Mouse (Mus musculus) brain, embryonic 18.5 days (tissue): ENCODE data around the gene Cpa4.

Experiments used
- DNase-seq: peaks from one replicate; pipeline ENCODE4 v3.0.0-alpha.2; 2012; ENCODE audit warnings: low read depth, low spot score

Gene Cpa4

DNA sequence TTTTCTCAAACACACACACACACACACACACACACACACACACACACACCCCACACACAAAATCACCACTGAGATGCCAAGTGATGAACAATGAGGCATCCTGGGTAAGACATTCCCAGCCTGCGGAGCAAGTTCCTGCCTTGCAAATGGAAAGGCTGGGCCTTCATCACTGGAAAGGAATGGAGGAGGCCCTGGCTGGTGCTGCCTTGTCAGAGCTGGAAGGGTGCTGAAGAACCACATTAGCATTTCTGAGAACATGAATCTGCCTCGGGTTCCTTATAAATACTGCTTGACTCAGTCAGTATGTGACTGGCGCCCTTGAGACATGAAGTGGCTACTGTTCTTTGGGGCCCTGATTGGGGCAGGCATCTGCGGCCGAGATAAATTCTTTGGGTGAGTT lies at the start of gene Cpa4:
Gene Cpa4 (plus strand): TSS at position 301 of the 400 bp plus-strand sequence.
- no peak for DNase-seq

DNA sequence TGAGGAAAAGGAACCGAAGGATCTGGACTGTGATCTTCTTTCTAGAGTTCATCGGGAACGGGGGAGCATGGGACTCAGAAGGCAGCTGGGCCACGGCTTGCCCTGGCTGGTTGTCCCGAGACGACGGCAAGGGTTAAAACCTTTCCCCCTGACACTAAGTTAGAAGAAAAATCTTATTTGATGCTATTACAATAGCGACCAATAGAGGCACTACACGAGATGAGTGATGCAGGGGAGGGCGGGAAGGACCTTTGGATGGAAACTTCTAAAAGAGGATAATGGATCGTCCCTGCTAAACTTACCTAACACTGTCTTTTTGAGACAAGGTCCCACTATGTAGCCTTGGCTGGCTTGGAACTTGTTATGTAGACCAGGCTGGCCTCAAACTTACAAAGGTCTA lies 47.8 kb upstream of the Cpa4 start:
- no peak for DNase-seq

DNA sequence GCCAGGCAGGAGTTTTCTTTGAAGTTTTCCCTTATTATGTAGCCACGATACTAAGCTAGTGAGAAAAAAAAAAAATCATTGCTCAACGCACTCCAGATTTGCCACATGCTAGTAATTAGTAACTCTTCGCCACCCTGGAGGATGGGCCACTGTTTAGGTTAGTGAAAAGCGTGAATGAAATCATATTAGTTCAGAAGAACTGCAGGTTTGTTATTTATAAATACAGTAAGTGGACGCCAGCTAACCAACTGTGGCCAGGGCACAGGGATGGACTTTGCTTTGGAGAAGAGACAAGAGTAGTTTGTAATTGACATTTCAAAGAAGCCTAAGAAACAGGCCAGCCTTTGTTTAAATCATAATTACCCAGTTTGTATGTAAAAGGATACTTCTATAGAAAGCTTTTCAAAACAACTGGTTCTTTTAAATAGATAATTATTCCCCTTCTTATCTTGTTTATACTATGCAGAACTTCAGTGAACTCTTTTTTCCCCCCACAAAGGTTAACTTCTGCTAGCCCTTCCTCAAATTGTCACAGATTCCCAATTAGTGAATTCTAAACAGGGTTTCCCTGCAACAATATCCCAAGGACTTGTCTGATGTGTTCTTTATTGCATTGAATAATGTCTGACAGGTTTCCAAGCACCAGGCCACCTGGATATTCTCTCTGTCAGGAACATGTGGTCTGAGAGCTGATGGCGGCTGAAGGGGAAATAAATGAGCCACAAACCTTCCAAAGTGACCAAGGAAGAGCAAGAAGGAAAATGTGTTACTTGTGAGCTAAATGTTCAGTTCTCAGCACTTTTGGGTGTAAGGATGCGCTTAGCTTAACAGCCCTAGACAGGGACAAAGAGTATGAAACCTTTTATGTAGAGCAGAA lies 42.5 kb upstream of the Cpa4 start:
- no peak for DNase-seq

DNA sequence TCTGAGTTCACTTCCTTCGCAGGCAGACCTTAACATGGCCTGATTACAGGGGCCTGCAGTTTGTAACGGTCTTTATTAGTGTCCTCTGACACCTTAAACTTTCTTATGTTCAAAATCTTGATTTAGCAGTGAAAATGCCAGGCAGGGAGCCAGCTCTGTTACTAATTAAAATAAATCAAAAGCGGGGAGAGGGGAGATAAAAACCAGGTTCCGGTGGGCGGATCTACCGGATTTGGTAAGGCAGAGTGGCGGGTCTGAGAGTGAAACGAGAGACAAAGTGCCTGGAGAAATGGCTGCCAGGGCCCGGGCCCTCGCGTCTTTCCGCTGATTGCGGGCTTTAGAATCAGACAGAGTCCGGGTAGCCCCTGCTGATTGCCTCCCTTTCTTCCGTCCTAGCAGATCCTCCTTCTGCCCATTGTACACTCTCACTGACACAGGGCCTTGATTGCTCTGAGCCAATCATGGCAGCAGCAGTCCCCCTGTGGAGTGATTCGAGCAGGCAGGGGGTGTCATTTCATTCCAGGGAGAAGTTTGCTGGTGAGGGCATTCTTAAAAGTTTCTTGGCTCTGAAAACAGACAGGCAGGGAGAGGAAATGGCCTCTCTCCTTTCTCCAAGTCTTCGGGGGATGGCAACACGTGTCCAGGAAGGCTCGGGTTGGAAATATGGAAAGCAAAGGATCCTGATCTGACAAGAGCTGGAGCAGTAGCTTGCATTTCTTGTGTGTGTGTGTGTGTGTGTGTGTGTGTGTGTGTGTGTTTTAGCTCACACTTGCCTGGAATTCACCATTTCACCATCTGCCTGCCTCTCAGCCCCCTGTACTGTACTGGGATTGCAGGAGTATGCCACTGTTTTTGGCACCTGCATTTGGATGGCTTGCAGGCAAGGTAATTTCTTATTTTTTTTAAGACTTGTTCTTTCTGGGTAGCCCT lies 41.3 kb upstream of the Cpa4 start:
- DNase-seq, result no peak

DNA sequence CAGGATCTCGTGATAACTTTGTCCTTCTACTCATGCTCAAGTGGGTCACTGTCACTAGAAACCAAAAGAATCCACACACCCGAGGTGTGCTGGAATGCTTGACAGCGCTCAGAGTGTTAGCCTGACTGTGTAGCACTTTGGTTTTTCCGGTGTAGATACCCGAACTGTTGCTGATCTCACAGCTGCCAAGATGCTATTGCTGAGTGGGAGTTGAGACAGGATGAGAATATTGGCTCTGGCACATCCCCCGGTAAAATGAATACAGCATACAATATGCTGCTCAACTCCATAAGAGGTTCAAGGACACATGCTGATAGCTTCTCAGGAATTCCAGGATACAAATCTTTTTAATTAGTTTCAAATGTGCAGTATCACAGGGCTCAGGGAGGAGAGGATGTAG lies 39.4 kb upstream of the Cpa4 start:
- DNase-seq, result no peak

DNA sequence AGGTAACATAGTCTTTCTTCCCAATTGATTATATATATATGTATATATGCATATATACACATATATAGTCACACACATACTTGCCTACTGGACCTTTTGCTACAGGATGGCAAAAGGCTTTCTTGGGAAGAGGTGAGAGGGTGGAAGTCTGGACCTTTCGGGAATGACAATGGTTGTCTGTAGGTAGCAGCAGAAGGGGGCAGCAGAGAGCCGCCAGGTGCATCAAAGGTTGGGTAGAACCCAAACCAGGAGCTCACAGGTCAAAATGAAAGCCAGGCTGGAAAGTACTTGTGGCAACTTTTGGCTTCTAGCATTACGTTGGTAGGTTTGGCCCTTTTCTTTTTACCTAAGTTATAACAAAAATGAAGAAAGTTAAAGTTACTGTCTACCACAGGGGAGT lies 32.8 kb upstream of the Cpa4 start:
- DNase-seq, result no peak

DNA sequence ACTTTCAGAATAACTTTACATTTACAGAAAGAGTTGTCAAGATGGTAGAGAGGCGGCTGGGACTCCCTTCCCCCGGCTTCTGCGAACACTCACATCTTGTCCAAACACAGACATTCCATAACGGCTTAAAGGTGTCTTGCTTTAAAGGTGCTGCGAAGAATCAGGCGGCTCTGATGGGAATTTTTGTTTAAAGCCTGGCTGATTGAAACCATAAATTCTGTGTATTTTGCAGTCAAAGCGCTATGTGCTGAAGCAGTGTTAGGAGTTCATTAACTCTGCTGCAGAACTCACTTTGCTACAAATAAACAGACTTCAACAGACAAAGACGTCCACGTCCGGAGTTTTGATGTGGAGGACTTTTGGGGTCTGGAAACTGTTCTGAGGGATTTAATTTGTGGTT lies 29.9 kb upstream of the Cpa4 start:
- no peak for DNase-seq

DNA sequence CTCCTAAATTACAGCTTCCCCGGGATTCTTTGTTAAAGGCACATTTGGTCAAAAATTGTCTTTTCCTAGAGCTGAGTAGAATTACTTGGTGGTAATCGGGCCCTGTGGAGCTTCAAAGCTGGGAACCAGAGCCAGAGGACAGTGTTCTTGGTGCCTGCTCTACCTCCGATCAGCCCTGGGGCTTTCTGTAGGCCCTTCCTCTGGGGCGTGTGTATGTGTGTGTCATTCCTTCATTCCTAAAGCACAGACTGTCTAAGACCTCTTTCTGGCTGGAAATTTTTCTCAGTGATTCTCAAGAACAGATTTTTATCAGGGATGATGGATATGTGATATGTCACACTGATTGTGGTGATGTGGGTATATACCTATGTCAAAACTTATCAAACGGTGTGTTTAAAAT lies 29.4 kb upstream of the Cpa4 start:
- no peak for DNase-seq

DNA sequence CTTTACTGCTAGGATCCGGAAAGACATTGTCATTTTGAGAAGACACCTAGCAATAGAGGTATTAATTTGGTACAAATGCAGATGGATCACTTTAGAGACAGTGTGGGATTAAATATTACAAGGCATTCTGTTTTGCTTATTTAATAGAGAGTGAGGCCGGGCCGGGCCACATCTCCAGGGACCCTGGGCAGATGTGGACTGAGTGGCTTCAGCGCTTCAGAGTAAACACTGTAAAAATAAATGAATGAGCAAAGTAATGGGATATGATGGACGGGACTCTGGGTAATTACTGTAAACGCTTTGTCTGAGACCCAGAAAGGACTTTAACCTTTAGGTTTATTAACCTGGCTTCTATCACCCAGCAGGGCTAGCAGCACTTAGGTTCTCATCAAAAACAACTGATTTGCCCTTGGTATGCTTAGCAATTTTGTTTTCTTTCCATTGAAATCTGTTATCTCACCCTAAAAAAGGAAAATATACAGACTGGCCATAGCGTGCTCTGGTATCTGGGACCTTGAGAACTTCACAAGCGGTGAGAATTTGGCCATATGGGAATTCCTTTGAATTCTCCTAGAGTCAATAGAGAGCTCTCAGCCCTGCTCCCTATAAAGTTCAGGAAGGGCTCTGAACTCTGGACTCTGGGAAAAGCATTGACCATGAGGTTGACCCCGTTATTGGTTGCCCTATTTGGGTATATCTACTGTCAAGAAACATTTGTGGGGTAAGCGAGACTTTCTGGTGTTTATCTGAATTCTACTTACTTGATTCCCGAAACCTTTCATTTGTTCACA lies 27.0 kb upstream of the Cpa4 start, which contains the start of gene Cpa2:
Gene Cpa2 (plus strand): TSS at position 574 of the 791 bp plus-strand sequence.
- DNase-seq, result no peak

DNA sequence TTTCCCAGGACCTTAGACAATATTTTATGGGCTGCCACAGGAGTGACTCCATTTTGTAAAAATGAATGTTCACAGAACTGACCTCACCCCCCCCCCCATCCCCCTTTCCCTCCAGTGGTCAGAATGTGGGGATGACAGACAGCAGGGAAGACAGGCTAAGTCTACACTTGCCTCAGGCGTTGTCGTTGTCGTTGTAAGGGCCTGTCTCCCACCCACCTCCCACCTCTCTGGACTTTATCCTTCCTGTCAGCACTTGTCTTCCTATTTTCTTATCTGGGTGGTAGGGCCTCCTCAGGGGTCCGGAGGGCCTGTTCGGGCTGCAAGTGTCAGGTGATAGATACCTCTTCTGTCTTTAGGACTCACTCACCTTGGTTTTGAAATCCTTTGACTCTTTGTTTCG lies 25.9 kb upstream of the Cpa4 start:
- DNase-seq, result no peak

DNA sequence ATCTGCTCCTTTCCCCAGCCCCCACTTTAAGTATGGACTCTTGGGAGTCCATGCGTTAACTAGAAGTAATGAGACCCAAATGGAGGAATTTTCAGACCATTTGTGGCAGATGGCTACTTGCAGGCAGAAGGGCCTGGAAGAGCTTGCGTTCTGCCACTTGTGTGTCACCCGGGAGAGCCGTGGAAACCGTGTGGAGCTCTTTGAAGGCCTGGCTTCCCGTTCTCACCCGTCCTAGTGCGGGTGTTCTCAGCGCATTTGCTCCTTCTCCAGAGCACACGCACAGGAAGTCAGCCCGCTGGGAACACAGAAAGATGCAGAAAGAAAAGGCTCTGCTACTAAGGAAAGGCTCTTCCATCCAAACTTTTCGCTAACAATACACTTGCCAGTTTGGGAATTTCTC lies 25.1 kb upstream of the Cpa4 start:
- DNase-seq, result no peak

DNA sequence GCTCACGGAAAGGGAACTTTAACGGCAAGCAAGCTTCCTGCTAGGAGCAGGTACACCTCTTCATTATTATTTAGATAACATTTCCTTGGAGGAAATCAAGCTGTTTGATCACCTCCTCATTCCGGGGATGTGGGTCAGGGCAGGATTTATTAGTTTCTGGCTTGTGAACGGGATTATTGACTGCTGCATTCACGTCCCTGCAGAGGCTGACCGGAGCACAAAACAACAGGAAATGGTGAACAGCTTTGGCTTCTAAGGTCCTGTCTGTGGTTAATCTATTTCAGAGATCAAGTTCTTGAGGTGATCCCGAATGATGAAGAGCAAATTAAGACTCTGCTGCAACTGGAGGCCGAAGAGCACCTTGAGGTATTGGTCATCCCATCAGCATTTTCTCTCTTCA lies 24.3 kb upstream of the Cpa4 start:
- no peak for DNase-seq

DNA sequence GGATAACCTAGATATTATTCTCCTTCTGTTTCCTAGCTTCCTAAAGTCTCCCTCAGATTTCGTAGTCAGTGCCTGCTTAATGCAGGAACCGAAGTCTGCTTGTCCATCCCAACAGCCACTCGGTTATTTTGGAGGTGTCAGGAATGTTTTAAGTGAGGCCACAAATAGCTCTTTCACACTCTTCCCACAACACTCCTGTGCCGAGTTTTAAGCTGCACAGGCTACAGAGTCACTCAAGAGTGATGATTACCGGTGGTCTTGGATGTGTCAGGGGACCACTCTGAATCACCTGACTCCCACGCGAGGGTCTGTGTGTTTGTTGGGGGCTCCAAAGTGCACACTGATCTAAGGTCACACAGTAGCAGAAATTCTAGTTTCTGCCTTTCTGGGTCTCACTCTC lies 22.5 kb upstream of the Cpa4 start:
- no peak for DNase-seq

DNA sequence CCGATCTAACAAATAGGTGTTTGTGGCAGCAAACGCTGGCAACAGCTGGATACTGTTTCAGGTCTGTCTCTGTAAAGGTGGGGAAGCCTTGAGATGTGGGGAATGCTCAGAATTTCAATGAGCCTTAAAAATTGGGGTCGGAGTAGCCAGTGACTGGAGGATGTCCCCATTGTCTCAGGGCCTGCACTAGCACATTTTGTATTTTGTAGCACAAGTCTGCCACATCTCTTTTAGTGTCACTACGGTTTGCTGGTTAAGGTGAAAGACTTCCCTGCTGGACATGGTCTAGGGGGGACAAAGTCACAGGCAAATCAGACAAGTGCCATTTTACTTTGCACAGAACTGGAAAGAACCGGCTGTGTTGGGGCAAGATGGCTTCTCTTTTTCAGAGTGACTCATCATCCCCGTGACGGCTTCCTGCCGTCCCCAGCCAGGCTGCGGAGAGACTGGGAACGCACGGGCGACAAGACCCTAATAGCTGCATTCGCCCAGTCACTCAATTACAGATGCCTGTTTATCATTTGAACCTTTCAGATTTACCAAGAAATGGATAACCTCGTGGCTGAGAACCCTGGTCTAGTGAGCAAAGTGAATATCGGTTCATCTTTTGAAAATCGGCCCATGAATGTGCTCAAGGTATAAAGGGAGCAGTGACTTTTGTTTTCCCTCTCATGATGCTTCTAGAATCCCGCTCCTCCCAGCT lies 21.4 kb upstream of the Cpa4 start:
- DNase-seq, result no peak

DNA sequence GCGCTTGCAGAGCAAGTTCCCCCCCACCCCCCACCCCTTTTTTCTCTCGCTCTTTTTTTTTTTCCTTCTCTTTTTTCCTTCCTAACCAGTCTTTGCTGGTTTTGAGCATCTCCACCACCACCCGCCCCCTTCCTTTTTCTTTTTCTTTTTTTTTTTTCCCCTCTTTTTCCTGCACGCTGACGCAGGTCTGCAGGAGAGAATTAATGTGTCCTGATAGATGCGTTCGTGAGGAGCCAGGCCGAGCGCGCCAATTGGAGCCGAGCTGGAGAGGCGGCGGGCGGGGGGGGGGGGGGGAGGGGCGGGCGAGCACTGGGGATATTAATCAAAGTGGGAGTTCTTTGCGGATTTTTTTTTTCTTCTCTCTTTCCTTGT lies 20.9 kb upstream of the Cpa4 start:
- peak; percentile 64 for DNase-seq

DNA sequence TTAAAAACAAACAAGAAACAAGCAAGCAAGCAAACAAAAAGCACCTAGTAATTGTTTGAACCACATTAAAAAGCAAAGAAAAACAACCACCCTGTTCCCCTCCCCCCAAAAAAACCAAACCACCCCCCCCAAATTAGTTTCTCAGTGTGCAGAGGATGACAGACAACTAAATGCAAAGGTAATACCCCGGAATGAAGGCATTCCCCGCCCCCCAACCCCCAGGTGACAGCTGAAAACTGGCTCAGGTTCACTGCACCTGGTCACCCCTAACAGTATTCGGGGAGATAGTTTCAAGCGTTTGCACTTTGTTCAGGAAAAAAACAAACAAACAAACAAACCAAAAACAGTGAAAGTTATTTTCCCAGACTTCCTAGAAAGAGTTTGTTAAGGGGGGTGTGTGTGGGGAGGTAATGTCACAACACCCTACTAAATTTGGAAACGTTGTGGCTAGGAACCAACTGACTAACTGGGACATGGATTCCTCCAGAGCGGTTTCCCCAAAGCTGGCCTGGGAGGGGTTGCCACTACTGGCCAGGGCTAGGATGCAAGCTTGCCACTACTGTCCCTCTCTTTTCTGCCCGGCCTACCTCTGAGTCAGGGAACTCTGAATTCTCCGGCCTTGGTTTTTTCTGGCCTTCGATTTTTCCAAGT lies 20.4 kb upstream of the Cpa4 start:
- DNase-seq, result no peak

DNA sequence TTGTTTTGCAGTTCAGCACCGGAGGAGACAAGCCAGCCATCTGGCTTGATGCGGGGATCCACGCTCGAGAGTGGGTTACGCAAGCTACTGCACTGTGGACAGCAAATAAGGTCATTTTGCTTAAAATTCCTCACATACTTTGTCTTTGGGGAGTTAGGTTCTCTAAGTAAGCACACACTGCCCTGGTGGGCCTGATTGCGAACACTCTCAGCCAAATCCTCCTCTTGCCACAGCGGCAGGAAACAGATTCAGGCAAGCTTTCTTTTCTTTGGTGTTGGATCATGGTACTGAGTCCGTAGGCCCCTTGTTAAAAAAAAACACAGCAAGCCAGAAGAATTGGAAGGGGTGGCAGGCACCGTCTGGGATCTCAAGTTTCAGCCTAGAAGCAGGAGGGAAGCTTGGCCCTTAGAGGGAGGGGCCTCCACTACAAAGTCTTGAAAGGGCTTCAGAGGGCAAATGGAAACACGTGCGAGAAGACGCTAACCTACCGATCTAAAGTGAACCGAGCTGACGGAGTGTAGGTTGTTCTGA lies 18.9 kb upstream of the Cpa4 start:
- no peak for DNase-seq

DNA sequence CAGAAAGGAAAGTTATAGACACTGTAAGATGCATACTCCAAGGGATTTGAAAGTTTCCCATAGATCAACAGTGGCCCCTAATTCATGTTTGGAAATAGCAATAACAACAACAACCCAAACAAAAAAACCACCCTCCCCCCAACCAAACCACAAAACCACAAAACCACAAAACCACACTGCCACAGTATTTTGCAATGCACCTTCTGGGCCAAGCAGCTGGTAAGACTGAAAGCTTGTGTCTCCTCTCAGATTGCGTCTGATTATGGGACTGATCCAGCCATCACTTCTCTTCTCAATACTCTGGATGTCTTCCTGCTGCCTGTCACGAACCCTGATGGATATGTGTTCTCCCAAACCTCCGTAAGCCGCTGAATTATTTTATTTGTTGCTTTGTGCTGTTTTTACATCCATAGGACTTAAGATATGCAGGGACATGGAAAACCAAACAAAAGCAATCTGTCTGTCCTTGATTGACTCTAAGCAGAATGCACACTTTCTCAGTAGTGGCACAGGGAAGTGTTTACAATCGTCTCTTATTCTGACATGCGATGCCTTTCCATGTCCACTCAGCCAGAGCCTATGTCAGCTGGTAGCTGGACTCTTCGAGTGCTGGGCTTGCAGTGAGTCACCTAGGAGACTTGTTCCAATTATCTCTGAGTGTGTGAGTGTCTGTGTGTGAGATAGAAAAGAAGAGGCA lies 17.5 kb upstream of the Cpa4 start:
- DNase-seq, result no peak

DNA sequence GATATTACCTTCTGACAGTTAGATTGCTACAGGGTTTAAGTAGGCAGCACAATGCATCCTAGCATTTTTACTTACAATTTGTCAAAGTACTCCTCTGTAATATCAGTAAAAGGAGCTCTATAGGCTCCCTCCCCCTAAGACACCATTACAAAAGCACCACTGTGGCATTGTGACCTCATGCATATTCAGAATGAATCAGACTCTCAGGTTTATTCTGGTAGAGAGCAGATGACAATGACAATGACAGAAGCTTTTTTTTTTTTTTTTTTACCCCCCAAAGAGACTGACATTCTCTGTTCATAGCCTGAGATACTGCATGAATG lies 17.0 kb upstream of the Cpa4 start:
- no peak for DNase-seq
